Comparison of ENCODE assay signal across 9 mouse cellular contexts in the genomic region with DNA sequence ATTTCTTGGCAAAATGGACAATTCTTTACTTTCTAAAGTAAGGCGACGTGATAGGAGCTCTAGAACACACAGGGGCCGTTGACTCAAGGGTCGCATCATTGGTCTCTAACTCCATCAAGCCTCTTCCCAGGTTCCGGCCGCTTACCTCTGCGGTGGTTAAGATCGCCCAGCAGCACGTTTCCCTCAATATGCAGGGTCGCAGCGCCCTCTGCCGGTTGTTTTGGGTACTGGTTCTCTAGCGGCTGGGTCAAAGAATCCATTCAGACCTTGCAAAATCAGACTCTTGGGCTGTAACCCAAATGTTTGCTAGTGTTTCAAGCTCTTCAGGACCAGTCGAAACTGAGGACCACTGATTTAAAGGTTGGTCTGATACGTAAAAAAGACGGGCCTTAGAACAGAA. TPM values are rescaled to one million over a fixed set of nuclear protein-coding genes. Genes with fewer than 3 reads are reported as not detected.
DNase-seq lines count a peak whose midpoint lies in the region; ATAC-seq and TF ChIP-seq lines count a peak whose summit lies in the region.
"Had no signal": no experiment of that assay in that cellular context is flagged by ENCODE, and none has a peak within 500 bp of the region (broad histone marks: within the 10 kb centered on the region; RNA-seq: fewer than 3 reads in every experiment).

No protein-coding gene starts in this region.

- TF ChIP-seq POLR2A in brain, embryonic 14.5 days (IDR thresholded peaks at IDR 0.05; ENCODE audit: borderline replicate concordance, extremely low read depth, insufficient read depth, insufficient read length, poor library complexity, severe bottlenecking), result no peak

- H3K27ac ChIP-seq in intestine, embryonic 14.5 days (ENCODE audit: low read depth), result no peak overlapping the region
- no peak overlapping the region for H3K27ac ChIP-seq in intestine, embryonic 15.5 days

- H3K9me3 ChIP-seq in intestine, embryonic 14.5 days (ENCODE audit: control insufficient read depth, low read length), result no peaks in the 10 kb centered on the region
- no peaks in the 10 kb centered on the region for H3K9me3 ChIP-seq in intestine, embryonic 15.5 days

- intact Hi-C loops in left cerebral cortex, postnatal 4 days (cut with DNase I), result loop anchor here (1.0 kb wide), 1 partner anchor 99 kb away; no protein-coding TSS in a partner anchor

- DNase-seq in intestine, embryonic 14.5 days (ENCODE audit: low spot score), result peak; percentile 100
- DNase-seq in brain, embryonic 14.5 days (ENCODE audit: low read depth), result peak; percentile 90
- DNase-seq in hindlimb bud, embryonic 11.5 days (ENCODE audit: extremely low spot score, low read depth, low spot score), result peak; percentile 64
- peak; percentile 87 for DNase-seq in left cerebral cortex, postnatal 4 days
- peak; percentile 16 to 71 for DNase-seq in monocyte, adult 2 months (ENCODE audit: low read depth in 1 of 2, low spot score in 2 of 2)
- peak; percentile 60 to 65 for DNase-seq in spleen, postnatal 36 days (ENCODE audit: low spot score in 2 of 2)

- peak; percentile 98 for TF ChIP-seq CTCF in brain, embryonic 14.5 days (IDR thresholded peaks at IDR 0.05; ENCODE audit: borderline replicate concordance, extremely low read depth, insufficient read depth, insufficient read length)

- no peak overlapping the region for H3K9ac ChIP-seq in intestine, embryonic 14.5 days (ENCODE audit: low read length)
- no peak overlapping the region for H3K9ac ChIP-seq in intestine, embryonic 15.5 days

- no peak for ATAC-seq in intestine, embryonic 14.5 days (replicated peaks; ENCODE audit: low FRiP score, low TSS enrichment, low read depth)
- ATAC-seq in intestine, embryonic 15.5 days, result no peak
- ATAC-seq in erythroid progenitor cell, adult 5-6 weeks (replicated peaks; ENCODE audit: low FRiP score, poor library complexity, severe bottlenecking), result peak; percentile 58

- H3K4me1 ChIP-seq in intestine, embryonic 14.5 days (replicated peaks; ENCODE audit: control insufficient read depth, insufficient read depth, low read length), result peaks cover 4% of the 10 kb centered on the region; the same call in 1 of the 2 replicates
- no peaks in the 10 kb centered on the region for H3K4me1 ChIP-seq in intestine, embryonic 15.5 days (replicated peaks)

- H3K36me3 ChIP-seq in intestine, embryonic 14.5 days (ENCODE audit: control insufficient read depth, insufficient read depth, low read length), result no peaks in the 10 kb centered on the region
- H3K36me3 ChIP-seq in intestine, embryonic 15.5 days, result no peaks in the 10 kb centered on the region

- H3K27me3 ChIP-seq in intestine, embryonic 14.5 days (replicated peaks; ENCODE audit: control insufficient read depth, insufficient read depth, low read length), result peaks cover 7% of the 10 kb centered on the region
- peaks cover 7% of the 10 kb centered on the region for H3K27me3 ChIP-seq in intestine, embryonic 15.5 days (replicated peaks)

- no peak overlapping the region for H3K4me2 ChIP-seq in intestine, embryonic 14.5 days (ENCODE audit: low read length)
- H3K4me2 ChIP-seq in intestine, embryonic 15.5 days (replicated peaks), result no peak overlapping the region

- 4% methylated on average over 16 of the region's 16 CpGs for WGBS in intestine, embryonic 14.5 days
- WGBS in intestine, embryonic 15.5 days, result 3% methylated on average over 16 of the region's 16 CpGs

- H3K4me3 ChIP-seq in intestine, embryonic 14.5 days (ENCODE audit: low read depth, low read length), result no peak overlapping the region
- no peak overlapping the region for H3K4me3 ChIP-seq in intestine, embryonic 15.5 days (replicated peaks)
- H3K4me3 ChIP-seq: myocyte had no signal

RNA-seq across cellular contexts. Expression of a gene that starts 5.0 kb away (rescaled TPM):
- polyA plus RNA-seq in intestine, embryonic 14.5 days (2014; fragmentation: Nextera tagmentation; extraction: Ambion mirVana), result 34.2 and 37.4 TPM in 2 replicates
- 35.6 and 40.6 TPM in 2 replicates for polyA plus RNA-seq in intestine, embryonic 15.5 days (2015; fragmentation: Nextera tagmentation; extraction: Ambion mirVana)
- 34.3 and 34.7 TPM in 2 replicates for polyA plus RNA-seq in brain, embryonic 14.5 days (2012; rRNA removed)
- 5.9 and 6.5 TPM in 2 replicates for total RNA-seq in erythroid progenitor cell, adult 5-6 weeks (2015; ENCODE audit: low replicate concordance)
- 5.1 and 9.4 TPM in 2 replicates for total RNA-seq in erythroid progenitor cell, adult 5-6 weeks (2017; ENCODE audit: low replicate concordance)
- 10 to 100 TPM; 42.3 to 51.3 TPM for total RNA-seq in left cerebral cortex, postnatal 4 days (2021)

RNA-seq across cellular contexts. Expression of a gene that starts 22.6 kb away (rescaled TPM):
- polyA plus RNA-seq in intestine, embryonic 14.5 days (2014; fragmentation: Nextera tagmentation; extraction: Ambion mirVana), result 1.4 and 3.2 TPM in 2 replicates
- 4.5 and 5.8 TPM in 2 replicates for polyA plus RNA-seq in intestine, embryonic 15.5 days (2015; fragmentation: Nextera tagmentation; extraction: Ambion mirVana)
- 1.4 and 1.8 TPM in 2 replicates for polyA plus RNA-seq in brain, embryonic 14.5 days (2012; rRNA removed)
- total RNA-seq in erythroid progenitor cell, adult 5-6 weeks (2015; ENCODE audit: low replicate concordance), result 649 and 766 TPM in 2 replicates
- 322 and 333 TPM in 2 replicates for total RNA-seq in erythroid progenitor cell, adult 5-6 weeks (2017; ENCODE audit: low replicate concordance)
- under 1 TPM in 1 of 2 experiments, not detected in 1; 0.74 TPM for total RNA-seq in left cerebral cortex, postnatal 4 days (2021)

RNA-seq across cellular contexts. Expression of a gene that starts 43.6 kb away (rescaled TPM):
- 16.7 and 19.1 TPM in 2 replicates for polyA plus RNA-seq in intestine, embryonic 14.5 days (2014; fragmentation: Nextera tagmentation; extraction: Ambion mirVana)
- polyA plus RNA-seq in intestine, embryonic 15.5 days (2015; fragmentation: Nextera tagmentation; extraction: Ambion mirVana), result 15.1 and 15.7 TPM in 2 replicates
- polyA plus RNA-seq in brain, embryonic 14.5 days (2012; rRNA removed), result 16.1 and 22.9 TPM in 2 replicates
- 8.0 and 8.6 TPM in 2 replicates for total RNA-seq in erythroid progenitor cell, adult 5-6 weeks (2015; ENCODE audit: low replicate concordance)
- 3.1 and 3.7 TPM in 2 replicates for total RNA-seq in erythroid progenitor cell, adult 5-6 weeks (2017; ENCODE audit: low replicate concordance)
- total RNA-seq in left cerebral cortex, postnatal 4 days (2021), result 1 to 10 TPM; 8.2 to 8.4 TPM

Comparison
In these comparisons a context has a peak if more than half of its experiments do, and no peak if none do; other contexts are left out.
1. DNase-seq: peak in every context shown above with its lines; median percentile 100 in intestine, embryonic 14.5 days; 90 in brain, embryonic 14.5 days; 87 in left cerebral cortex, postnatal 4 days; 64 in hindlimb bud, embryonic 11.5 days; 62 in spleen, postnatal 36 days; 44 in monocyte, adult 2 months.